Mouse (Mus musculus): ENCODE results near the gene Olfr419. TPM values are rescaled to one million over a fixed set of nuclear protein-coding genes. Genes with fewer than 3 reads are reported as not detected.

Gene Olfr419
- polyA plus RNA-seq (2012; rRNA removed): not detected in 2 replicates
- polyA plus RNA-seq (2014; fragmentation: Nextera tagmentation; extraction: Ambion mirVana): 0.16 and 0.27 TPM in 2 replicates

DNA sequence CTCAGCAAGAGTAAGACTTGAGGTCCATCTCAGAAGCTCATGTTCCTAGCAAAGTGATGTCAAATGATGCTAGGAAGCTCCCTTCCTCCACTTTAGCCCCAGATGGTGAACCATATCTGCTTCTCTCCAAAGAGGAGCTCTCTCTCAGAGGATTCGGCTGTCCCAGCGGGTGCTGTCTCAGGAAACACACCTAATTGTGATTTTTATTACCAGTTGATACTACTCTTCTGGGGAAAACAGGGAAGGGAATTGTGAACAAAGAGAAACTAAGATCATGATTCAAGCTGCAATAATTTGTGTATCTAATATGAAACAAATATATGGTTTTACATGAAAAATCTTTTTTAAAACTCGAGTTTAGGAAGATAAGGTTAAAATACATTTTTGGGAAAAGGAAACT, at the start of gene Olfr419:
Gene Olfr419 (minus strand): TSS at position 101 of the 400 bp plus-strand sequence.
- ATAC-seq (ENCODE audit: insufficient read depth) (no peak), DNase-seq (ENCODE audit: low read depth in 3 of 3, low spot score in 3 of 3) (no peak)
- TF ChIP-seq CTCF (IDR thresholded peaks at IDR 0.05; ENCODE audit: low read depth) (no peak), EP300 (IDR thresholded peaks at IDR 0.05; ENCODE audit: low read depth) (no peak)
- Histone ChIP-seq H3K9me3 (ENCODE audit: control insufficient read depth, low read length) (no peaks in the 10 kb centered on the region), H3K27me3 (ENCODE audit: control insufficient read depth, insufficient read depth, low read length) (no peaks in the 10 kb centered on the region), H3K36me3 (replicated peaks; ENCODE audit: control insufficient read depth, insufficient read depth, low read depth) (peaks cover 27% of the 10 kb centered on the region), H3K27ac (no peak within 1 kb of the TSS), H3K4me2 (ENCODE audit: low read depth) (no peak within 1 kb of the TSS), H3K4me1 (replicated peaks; ENCODE audit: control insufficient read depth in 2 of 2, insufficient read depth in 2 of 2, low read length in 1 of 2) (no peaks in the 10 kb centered on the region), H3K4me3 (ENCODE audit: insufficient read depth in 1 of 2, low read depth in 2 of 2, low read length in 2 of 2) (no peak within 1 kb of the TSS), H3K9ac (replicated peaks) (no peak within 1 kb of the TSS)
- 71% methylated on average over 3 of the region's 3 CpGs for WGBS (ENCODE audit: insufficient replicate concordance)

DNA sequence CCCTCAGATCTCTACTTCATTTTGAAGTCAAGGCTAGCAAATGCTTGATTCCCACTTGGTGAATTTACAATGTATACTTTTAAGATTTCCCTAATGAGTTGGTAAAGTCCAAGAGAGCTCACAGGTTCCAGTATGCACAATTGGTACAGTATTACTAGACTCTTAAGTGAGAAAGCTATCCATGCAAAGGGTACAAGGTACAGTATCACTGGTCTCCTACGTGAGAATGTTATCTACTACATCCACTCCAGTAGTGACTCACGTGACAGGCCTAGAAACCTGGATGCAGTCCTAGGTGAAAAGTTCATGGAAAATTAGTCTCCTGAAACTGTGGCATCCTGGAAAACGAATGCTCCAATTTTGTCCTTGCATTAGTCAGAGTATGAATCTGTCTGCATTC, 18.8 kb upstream of the Olfr419 start:
- H3K4me1 ChIP-seq (replicated peaks; ENCODE audit: control insufficient read depth in 2 of 2, insufficient read depth in 2 of 2, low read length in 1 of 2): no peaks in the 10 kb centered on the region
- no peak for ATAC-seq (ENCODE audit: insufficient read depth)
- no peak overlapping the region for H3K4me3 ChIP-seq (ENCODE audit: insufficient read depth in 1 of 2, low read depth in 2 of 2, low read length in 2 of 2)
- no peaks in the 10 kb centered on the region for H3K27me3 ChIP-seq (ENCODE audit: control insufficient read depth, insufficient read depth, low read length)
- no peak overlapping the region for H3K4me2 ChIP-seq (ENCODE audit: low read depth)
- WGBS (ENCODE audit: insufficient replicate concordance): 45% methylated on average over 3 of the region's 3 CpGs
- no peak for DNase-seq (ENCODE audit: low read depth in 3 of 3, low spot score in 3 of 3)
- TF ChIP-seq EP300 (IDR thresholded peaks at IDR 0.05; ENCODE audit: low read depth): no peak
- TF ChIP-seq CTCF (IDR thresholded peaks at IDR 0.05; ENCODE audit: low read depth): no peak
- no peaks in the 10 kb centered on the region for H3K36me3 ChIP-seq (replicated peaks; ENCODE audit: control insufficient read depth, insufficient read depth, low read depth)
- H3K9ac ChIP-seq (replicated peaks): no peak overlapping the region
- H3K27ac ChIP-seq: no peak overlapping the region
- no peaks in the 10 kb centered on the region for H3K9me3 ChIP-seq (ENCODE audit: control insufficient read depth, low read length)

- Histone ChIP-seq H3K36me3 (replicated peaks; ENCODE audit: control insufficient read depth, insufficient read depth, low read depth) (no peaks in the 10 kb centered on the region), H3K27me3 (ENCODE audit: control insufficient read depth, insufficient read depth, low read length) (no peaks in the 10 kb centered on the region), H3K9ac (replicated peaks) (no peak overlapping the region), H3K27ac (no peak overlapping the region), H3K9me3 (ENCODE audit: control insufficient read depth, low read length) (no peaks in the 10 kb centered on the region), H3K4me2 (ENCODE audit: low read depth) (no peak overlapping the region), H3K4me3 (ENCODE audit: insufficient read depth in 1 of 2, low read depth in 2 of 2, low read length in 2 of 2) (no peak overlapping the region), H3K4me1 (replicated peaks; ENCODE audit: control insufficient read depth in 2 of 2, insufficient read depth in 2 of 2, low read length in 1 of 2) (no peaks in the 10 kb centered on the region)
- no peak for TF ChIP-seq CTCF (IDR thresholded peaks at IDR 0.05; ENCODE audit: low read depth)
- TF ChIP-seq EP300 (IDR thresholded peaks at IDR 0.05; ENCODE audit: low read depth): no peak
- 26% methylated on average over 4 of the region's 4 CpGs for WGBS (ENCODE audit: insufficient replicate concordance)
- DNase-seq (ENCODE audit: low read depth in 3 of 3, low spot score in 3 of 3) (no peak), ATAC-seq (ENCODE audit: insufficient read depth) (no peak)
These were observed 17.3 kb upstream of the Olfr419 start for GRCm38 (mm10) chr1:174269162-174269561.

DNA sequence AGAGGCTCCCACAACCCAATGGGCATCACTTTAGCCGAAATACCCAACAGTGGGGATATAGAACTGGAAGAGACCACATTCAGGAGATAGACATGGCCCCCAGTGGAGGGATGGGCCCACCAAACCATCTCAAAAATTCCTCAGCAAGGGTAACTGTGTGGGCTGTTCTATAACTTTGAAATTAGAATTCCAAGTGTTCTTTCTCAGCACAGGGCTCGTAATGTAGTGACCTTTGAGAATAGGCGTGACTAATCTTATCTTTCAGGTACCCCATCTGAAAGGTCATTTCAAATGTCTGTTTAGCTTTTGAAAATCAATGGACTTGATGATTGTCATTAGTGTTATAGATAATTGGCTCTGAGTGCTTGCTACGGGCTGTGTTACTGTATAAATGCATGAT, 16.0 kb upstream of the Olfr419 start:
- no peaks in the 10 kb centered on the region for H3K36me3 ChIP-seq (replicated peaks; ENCODE audit: control insufficient read depth, insufficient read depth, low read depth)
- H3K27ac ChIP-seq: no peak overlapping the region
- H3K9ac ChIP-seq (replicated peaks): no peak overlapping the region
- H3K27me3 ChIP-seq (ENCODE audit: control insufficient read depth, insufficient read depth, low read length): no peaks in the 10 kb centered on the region
- H3K4me2 ChIP-seq (ENCODE audit: low read depth): no peak overlapping the region
- no peaks in the 10 kb centered on the region for H3K9me3 ChIP-seq (ENCODE audit: control insufficient read depth, low read length)
- TF ChIP-seq EP300 (IDR thresholded peaks at IDR 0.05; ENCODE audit: low read depth): no peak
- TF ChIP-seq CTCF (IDR thresholded peaks at IDR 0.05; ENCODE audit: low read depth): no peak
- ATAC-seq (ENCODE audit: insufficient read depth) (no peak), DNase-seq (ENCODE audit: low read depth in 3 of 3, low spot score in 3 of 3) (no peak)
- WGBS (ENCODE audit: insufficient replicate concordance): 63% methylated on average over 4 of the region's 4 CpGs
- H3K4me1 ChIP-seq (replicated peaks; ENCODE audit: control insufficient read depth in 2 of 2, insufficient read depth in 2 of 2, low read length in 1 of 2): no peaks in the 10 kb centered on the region
- H3K4me3 ChIP-seq (ENCODE audit: insufficient read depth in 1 of 2, low read depth in 2 of 2, low read length in 2 of 2): no peak overlapping the region

DNA sequence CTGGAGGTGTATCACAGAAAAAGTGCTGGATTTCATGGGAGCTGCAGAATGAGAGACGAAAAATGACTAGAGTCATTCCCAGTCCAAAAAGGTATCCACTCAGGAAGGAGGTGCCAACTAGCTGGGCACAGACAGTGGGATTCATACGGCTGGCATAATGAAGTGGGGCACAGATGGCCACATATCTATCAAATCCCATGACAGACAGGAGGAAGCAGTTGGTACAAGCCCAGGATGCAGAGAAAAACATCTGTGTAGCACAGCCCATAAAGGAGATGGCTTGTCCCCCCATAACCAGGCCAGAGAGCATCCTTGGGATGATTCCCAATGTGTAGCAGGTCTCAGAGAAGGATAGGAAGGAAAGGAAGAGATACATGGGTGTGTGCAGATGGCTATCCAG, 1.5 kb downstream of the Olfr419 start:
- no peak overlapping the region for H3K9ac ChIP-seq (replicated peaks)
- WGBS (ENCODE audit: insufficient replicate concordance): 84% methylated on average over 2 of the region's 2 CpGs
- peaks cover 42% of the 10 kb centered on the region for H3K36me3 ChIP-seq (replicated peaks; ENCODE audit: control insufficient read depth, insufficient read depth, low read depth)
- H3K4me1 ChIP-seq (replicated peaks; ENCODE audit: control insufficient read depth in 2 of 2, insufficient read depth in 2 of 2, low read length in 1 of 2): no peaks in the 10 kb centered on the region
- no peak overlapping the region for H3K4me3 ChIP-seq (ENCODE audit: insufficient read depth in 1 of 2, low read depth in 2 of 2, low read length in 2 of 2)
- no peak overlapping the region for H3K4me2 ChIP-seq (ENCODE audit: low read depth)
- TF ChIP-seq CTCF (IDR thresholded peaks at IDR 0.05; ENCODE audit: low read depth): no peak
- TF ChIP-seq EP300 (IDR thresholded peaks at IDR 0.05; ENCODE audit: low read depth): no peak
- DNase-seq (ENCODE audit: low read depth in 3 of 3, low spot score in 3 of 3): no peak
- no peaks in the 10 kb centered on the region for H3K9me3 ChIP-seq (ENCODE audit: control insufficient read depth, low read length)
- no peaks in the 10 kb centered on the region for H3K27me3 ChIP-seq (ENCODE audit: control insufficient read depth, insufficient read depth, low read length)
- H3K27ac ChIP-seq: no peak overlapping the region
- ATAC-seq (ENCODE audit: insufficient read depth): peak; percentile 29

Measured in liver, embryonic 14.5 days (tissue).